Mouse (Mus musculus) ES-E14 (cell line): Measurements from ENCODE around the gene Gaa.

ENCODE experiments used
- CHD2 ChIP-seq: IDR thresholded peaks from 2 replicates; pipeline ENCODE4 v1.6.1; 2014; ENCODE audit warnings: mild to moderate bottlenecking, low read depth, low read length, inconsistent platforms
- HCFC1 ChIP-seq: IDR thresholded peaks from 2 replicates; pipeline ENCODE4 v1.6.1; 2012; ENCODE audit warnings: low read length, inconsistent platforms, borderline replicate concordance; ENCODE audit not compliant: insufficient read depth
- MAFK ChIP-seq: IDR thresholded peaks from 2 replicates; pipeline ENCODE4 v1.6.1; 2014; ENCODE audit warnings: mild to moderate bottlenecking, low read depth, low read length, inconsistent platforms; ENCODE audit not compliant: insufficient read depth
- ZC3H11A ChIP-seq: IDR thresholded peaks from 2 replicates; pipeline ENCODE4 v1.6.1; 2012; ENCODE audit warnings: low read depth, mild to moderate bottlenecking, inconsistent platforms, low read length, borderline replicate concordance
- ZNF384 ChIP-seq: IDR thresholded peaks from 2 replicates; pipeline ENCODE4 v1.6.1; 2012; ENCODE audit warnings: low read depth, low read length, inconsistent platforms

DNA sequence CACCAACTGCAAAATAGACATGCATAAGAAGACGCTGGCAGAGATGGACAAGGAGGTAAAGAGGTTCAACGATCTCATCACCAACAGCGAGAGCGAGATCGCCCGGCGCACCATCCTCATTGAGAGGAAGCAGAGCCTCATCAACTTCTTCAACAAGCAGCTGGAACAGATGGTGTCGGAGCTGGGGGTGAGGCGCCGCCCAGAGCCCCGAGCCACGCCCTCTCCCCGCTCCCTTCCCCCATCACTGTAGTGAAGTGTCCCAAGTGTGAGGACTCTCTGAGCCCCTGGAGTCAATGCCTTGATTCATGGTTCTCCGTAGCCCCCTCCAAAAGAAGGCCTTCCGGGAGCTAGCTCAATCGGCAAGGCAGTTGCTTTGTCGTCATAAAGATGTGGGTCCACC lies 16.7 kb upstream of the Gaa start:
- TF ChIP-seq CHD2, result no peak
- no peak for TF ChIP-seq MAFK
- TF ChIP-seq HCFC1, result no peak
- no peak for TF ChIP-seq ZC3H11A
- TF ChIP-seq ZNF384, result no peak
